Mouse (Mus musculus): ENCODE results near the gene Dcpp2.
"Not testable (repeated sequence)": the region's sequence is repeated elsewhere in the genome, so short reads cannot be mapped to it uniquely, and the experiment has no call there.

Gene Dcpp2

DNA sequence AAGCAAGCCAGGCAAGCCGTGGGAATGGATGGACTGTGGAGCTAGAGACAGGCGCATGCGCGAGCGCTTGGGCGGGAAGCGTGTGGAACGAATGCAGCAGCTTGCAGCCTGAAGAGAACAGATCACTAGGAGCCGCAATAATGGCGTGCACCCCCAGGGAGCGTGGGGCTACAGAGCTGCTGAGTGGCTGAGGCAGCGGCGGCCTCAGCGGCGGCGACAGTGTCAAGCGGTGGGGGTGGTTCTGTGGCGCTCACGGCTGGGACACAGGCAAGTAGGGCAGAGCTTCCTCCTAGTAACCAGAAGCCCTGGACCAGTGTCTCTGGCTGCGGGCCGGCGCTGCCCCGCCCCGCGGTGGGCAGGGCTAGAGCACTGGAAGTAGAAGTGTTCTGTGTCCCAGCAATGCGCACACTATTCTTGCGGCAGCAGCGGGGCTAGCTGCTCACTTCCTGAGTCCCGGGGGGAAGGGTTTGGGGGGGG, 43.9 kb downstream of the Dcpp2 start:
- in situ Hi-C loops (cut with MboI, MseI) = no loop called here

DNA sequence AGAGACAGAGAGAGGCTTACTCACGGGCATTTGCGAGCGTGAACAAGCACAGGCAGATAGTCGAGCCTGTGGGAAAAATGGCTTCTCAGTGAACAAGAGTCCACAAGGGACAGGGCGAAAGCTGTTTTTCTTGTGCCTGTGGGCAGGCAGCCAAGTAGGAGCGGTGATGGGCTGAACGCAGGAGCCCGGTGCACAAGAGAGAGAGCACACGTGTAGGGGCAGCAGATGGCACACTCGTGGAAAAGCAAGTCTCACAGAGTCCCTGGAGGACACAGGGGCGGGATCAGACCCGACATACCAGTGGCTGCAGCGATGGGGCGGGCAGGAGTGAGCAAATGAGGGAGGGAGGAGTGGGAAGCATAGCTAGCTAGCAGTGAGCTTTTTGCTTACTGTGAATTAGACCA, 44.4 kb downstream of the Dcpp2 start:
- in situ Hi-C loops (cut with MboI, MseI) = no loop called here

DNA sequence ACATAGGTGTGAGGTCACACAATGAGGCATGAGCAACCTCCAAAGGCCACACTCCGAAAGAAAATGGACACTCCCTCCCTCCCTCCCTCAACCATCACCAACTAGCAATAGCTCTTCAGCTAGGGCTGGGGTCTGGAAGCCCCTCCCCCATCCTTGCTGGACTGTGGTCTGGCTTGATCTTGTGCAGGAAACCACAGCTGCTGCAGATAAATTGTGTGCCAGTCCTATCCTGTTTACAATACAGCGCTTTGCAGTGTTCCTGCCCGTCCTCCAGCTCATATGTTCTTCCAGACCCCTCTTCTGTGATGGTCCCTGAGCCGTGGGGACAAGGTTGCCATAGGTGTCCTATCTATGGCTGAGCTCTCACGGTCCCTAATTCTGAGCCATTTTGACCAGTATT, 50.5 kb downstream of the Dcpp2 start:
- in situ Hi-C loops (cut with MboI, MseI) = no loop called here

DNA sequence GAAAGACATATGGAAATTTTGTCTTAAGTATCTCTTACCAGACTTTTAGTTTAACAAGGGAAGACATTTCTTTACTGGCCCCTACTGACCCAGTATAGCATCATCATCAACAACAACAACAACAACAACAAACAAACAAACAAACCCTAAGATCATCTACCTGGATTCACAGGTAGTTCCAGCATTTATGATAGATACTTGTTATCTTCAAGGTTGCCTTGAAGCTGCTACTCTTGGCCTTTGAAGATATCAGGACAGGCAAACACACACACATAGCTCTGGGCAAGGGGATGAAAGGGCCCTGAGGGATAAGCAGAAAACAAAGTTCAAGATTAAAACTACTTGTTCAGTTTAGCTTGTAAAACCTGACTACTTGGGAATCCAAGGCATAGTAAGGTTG, 60.7 kb downstream of the Dcpp2 start, which contains the start of gene Sbp:
Gene Sbp (plus strand): TSS at position 301 of the 400 bp plus-strand sequence.
- in situ Hi-C loops (cut with MboI, MseI) = no loop called here

DNA sequence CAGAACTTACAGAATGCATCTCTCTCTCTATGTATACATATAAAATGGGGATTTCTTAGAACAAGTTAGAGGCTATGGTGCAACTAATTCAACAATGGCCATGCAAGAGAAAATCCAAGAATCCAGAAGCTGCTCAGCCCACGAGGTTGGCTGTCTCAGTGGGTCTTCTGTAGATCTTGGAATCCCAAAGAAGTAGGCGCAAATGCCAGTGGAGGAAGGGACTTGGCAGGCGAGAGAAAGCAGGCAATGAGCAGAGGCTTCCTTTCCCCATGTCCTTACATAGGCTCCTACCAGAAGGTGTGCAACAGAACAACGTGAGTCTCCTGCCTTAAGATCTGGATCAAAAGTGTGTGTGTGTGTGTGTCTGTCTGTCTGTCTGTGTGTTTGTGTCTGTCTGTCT, 66.8 kb downstream of the Dcpp2 start:
- in situ Hi-C loops (cut with MboI, MseI) = not testable (repeated sequence)

DNA sequence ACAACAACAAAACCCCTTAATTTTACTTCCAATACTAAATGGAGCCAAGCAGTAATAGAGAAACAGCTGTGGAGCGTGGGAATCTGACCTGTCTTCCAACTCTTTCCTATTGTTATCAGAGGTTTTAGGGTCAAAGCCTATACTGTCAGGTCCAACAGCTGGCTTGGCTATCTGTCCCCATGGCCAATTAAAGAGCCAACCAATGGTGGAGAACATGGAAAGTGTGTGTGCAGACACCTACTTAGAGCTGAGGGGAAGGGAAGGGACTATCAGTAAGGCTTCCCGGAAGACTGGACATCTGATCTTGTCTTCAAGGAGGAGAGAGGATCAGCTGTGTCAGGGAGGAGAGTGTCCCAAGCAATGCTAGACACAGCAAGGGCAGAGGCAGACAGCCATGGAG, 68.4 kb downstream of the Dcpp2 start:
- in situ Hi-C loops (cut with MboI, MseI) = no loop called here

Measured in T-helper 2 cell (primary cell).